Mouse (Mus musculus) erythroblast, embryonic 14.5 days (primary cell): ENCODE data around the gene Casc1.

Experiments used
- GATA1 ChIP-seq: IDR thresholded peaks from 2 replicates; pipeline ENCODE4 v1.6.1; 2012; ENCODE audit warnings: low read length, inconsistent platforms, mixed read lengths
- TAL1 ChIP-seq: IDR thresholded peaks from 3 replicates; pipeline ENCODE4 v1.6.1; 2012; ENCODE audit warnings: low read length, inconsistent platforms, mixed read lengths

- TF ChIP-seq GATA1 (no peak), TAL1 (no peak)
Observed at GRCm38 (mm10) chr6:145224246-145224645, 13.4 kb upstream of the Casc1 start.
